Mouse (Mus musculus) ES-Bruce4 (cell line): ENCODE data around the gene Erp44.

ENCODE experiments used
- CTCF ChIP-seq: IDR thresholded peaks from one replicate; pipeline ENCODE4 v1.8.1; 2011; ENCODE audit warnings: low read depth, low read length
- POLR2A ChIP-seq: IDR thresholded peaks from one replicate; pipeline ENCODE4 v1.8.1; 2011; ENCODE audit warnings: low read length; ENCODE audit not compliant: insufficient read depth

DNA sequence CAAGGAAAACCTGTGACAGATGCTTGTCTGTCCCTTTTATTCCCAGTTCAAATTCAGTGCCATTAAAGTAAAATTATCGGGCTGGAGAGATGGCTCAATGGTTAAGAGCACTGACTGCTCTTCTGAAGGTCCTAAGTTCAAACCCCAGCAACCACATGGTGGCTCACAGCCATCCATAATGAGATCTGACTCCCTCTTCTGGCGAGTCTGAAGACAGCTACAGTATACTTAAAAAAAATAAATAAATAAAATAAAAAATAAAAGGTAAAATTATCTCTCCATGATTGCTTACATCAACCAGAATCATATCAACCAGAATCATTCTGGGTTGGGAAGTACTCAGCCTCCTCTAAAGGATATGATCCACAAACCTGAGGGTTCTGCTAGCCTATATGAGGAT is 48.7 kb upstream of the Erp44 start:
- no peak for TF ChIP-seq POLR2A
- no peak for TF ChIP-seq CTCF
